Mouse (Mus musculus): ENCODE data around the gene Cnbd2. TPM values are rescaled to one million over a fixed set of nuclear protein-coding genes. Genes with fewer than 3 reads are reported as not detected.

Cnbd2 gene
- 7.8 and 8.0 TPM in 2 replicates for polyA plus RNA-seq (2014; fragmentation: Nextera tagmentation; extraction: Ambion mirVana)

- H3K4me2 ChIP-seq (ENCODE audit: low read depth, low read length), result peak within 1 kb of the TSS; percentile 91
- no peaks in the 10 kb centered on the region for H3K36me3 ChIP-seq (ENCODE audit: control insufficient read depth, insufficient read depth, low read length)
- H3K9ac ChIP-seq (replicated peaks; ENCODE audit: low read depth, low read length), result peak within 1 kb of the TSS; percentile 94
- no peaks in the 10 kb centered on the region for H3K27me3 ChIP-seq (ENCODE audit: control insufficient read depth, insufficient read depth, low read length)
- H3K27ac ChIP-seq (ENCODE audit: low read depth, low read length), result peak within 1 kb of the TSS; percentile 93
- peak; percentile 94 for ATAC-seq (ENCODE audit: low read depth)
- peak within 1 kb of the TSS; percentile 96 for H3K4me3 ChIP-seq (ENCODE audit: low read depth, low read length)
- H3K9me3 ChIP-seq (ENCODE audit: control insufficient read depth, low read length), result no peaks in the 10 kb centered on the region
- under 1% methylated on average over 46 of the region's 49 CpGs for WGBS
- 0 out of 2 replicates have a peak, but pooled peaks cover 2% of the 10 kb centered on the region for H3K4me1 ChIP-seq (ENCODE audit: control insufficient read depth, insufficient read depth, low read length)
These were observed at the start of gene Cnbd2, which contains the start of gene Scand1 for GRCm38 (mm10) chr2:156312297-156312897. Gene Cnbd2 (plus strand): TSS chr2:156312299. Gene Scand1 (minus strand): TSS chr2:156312704.

DNA sequence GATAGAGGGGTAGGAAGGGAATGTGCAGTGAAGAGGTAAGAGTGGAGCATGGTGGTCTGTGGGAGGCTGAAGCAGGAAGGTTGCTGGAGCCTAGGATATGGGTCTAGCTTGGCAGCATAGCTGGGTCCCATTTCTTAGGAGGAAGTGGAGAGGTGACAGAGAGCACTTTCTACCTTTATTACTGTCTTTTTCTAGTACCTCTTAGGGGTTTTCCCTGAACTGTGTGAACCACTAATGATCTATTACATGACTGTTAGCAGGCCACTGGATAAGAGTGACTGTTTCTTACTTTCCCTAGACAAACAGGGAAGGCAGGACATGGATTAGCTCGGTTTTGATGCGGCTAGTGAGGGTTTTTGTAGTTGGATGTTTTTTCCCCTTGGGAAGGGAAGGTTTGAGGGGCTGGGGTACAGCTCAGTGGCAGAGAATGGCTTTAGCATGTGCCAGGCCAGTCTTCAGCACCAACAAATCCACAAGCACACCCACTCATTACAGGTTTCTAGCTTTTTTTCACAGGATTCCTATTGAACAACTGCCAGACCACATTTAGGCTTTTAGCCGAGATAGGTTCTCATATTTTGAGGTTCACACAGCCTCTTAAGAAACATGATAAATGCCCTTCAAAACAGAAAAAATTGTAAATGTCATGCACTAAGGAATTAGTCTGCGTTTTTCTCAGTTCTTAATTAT, 48.8 kb upstream of the Cnbd2 start:
- H3K27me3 ChIP-seq (ENCODE audit: control insufficient read depth, insufficient read depth, low read length), result no peaks in the 10 kb centered on the region
- 93% methylated on average over 4 of the region's 4 CpGs for WGBS
- no peak overlapping the region for H3K27ac ChIP-seq (ENCODE audit: low read depth, low read length)
- H3K36me3 ChIP-seq (ENCODE audit: control insufficient read depth, insufficient read depth, low read length), result peaks cover 7% of the 10 kb centered on the region; the same call in 1 of the 2 replicates
- ATAC-seq (ENCODE audit: low read depth), result no peak
- no peak overlapping the region for H3K4me2 ChIP-seq (ENCODE audit: low read depth, low read length)
- no peaks in the 10 kb centered on the region for H3K4me1 ChIP-seq (ENCODE audit: control insufficient read depth, insufficient read depth, low read length)
- no peak overlapping the region for H3K4me3 ChIP-seq (ENCODE audit: low read depth, low read length)
- H3K9ac ChIP-seq (replicated peaks; ENCODE audit: low read depth, low read length), result no peak overlapping the region
- H3K9me3 ChIP-seq (ENCODE audit: control insufficient read depth, low read length), result no peaks in the 10 kb centered on the region

DNA sequence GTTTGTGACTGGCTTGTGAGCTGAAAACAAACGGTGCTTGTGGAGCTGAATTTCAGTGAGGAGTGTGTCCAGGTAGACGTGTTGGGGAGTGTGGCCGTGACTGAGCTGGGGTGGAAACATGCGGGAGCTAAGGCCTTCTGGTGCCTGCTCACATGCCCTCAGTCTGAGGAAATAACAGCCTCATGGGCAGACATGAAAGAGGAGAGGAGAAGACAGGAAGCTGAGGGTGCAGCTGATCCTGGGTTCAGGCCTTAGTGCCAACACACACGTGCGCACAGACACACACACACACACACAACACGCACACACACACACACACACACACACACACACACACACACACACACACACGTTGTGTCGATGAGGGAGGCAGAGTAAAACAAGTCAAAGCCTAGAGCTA, 44.5 kb upstream of the Cnbd2 start:
- Histone ChIP-seq H3K4me2 (ENCODE audit: low read depth, low read length) (no peak overlapping the region), H3K36me3 (ENCODE audit: control insufficient read depth, insufficient read depth, low read length) (peaks cover 6% of the 10 kb centered on the region), H3K4me1 (ENCODE audit: control insufficient read depth, insufficient read depth, low read length) (no peaks in the 10 kb centered on the region), H3K27ac (ENCODE audit: low read depth, low read length) (no peak overlapping the region), H3K27me3 (ENCODE audit: control insufficient read depth, insufficient read depth, low read length) (no peaks in the 10 kb centered on the region), H3K4me3 (ENCODE audit: low read depth, low read length) (no peak overlapping the region), H3K9ac (replicated peaks; ENCODE audit: low read depth, low read length) (no peak overlapping the region), H3K9me3 (ENCODE audit: control insufficient read depth, low read length) (no peaks in the 10 kb centered on the region)
- 94% methylated on average over 9 of the region's 9 CpGs for WGBS
- ATAC-seq (ENCODE audit: low read depth), result no peak

DNA sequence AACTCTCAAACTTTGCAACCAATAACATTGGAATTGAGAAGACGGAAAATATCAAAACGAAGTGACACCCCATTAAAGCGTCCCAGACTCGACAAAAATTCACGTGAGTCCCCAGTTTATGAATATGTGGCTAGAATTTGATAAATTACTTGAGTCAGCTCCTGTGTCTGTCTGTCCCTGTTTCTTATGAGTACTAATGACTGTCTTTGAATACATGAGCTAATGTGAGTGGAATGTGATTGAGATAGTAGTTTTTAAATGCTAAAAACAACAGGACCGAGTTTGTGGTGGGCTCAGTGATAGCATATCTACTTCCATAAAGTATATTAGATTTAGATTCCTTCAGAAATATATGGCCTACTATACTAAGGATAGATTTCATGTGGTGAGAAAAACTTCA, 39.5 kb upstream of the Cnbd2 start:
- ATAC-seq (ENCODE audit: low read depth), result no peak
- H3K9me3 ChIP-seq (ENCODE audit: control insufficient read depth, low read length), result no peaks in the 10 kb centered on the region
- no peaks in the 10 kb centered on the region for H3K4me1 ChIP-seq (ENCODE audit: control insufficient read depth, insufficient read depth, low read length)
- no peak overlapping the region for H3K27ac ChIP-seq (ENCODE audit: low read depth, low read length)
- H3K27me3 ChIP-seq (ENCODE audit: control insufficient read depth, insufficient read depth, low read length), result no peaks in the 10 kb centered on the region
- WGBS, result 94% methylated on average over 6 of the region's 6 CpGs
- no peak overlapping the region for H3K9ac ChIP-seq (replicated peaks; ENCODE audit: low read depth, low read length)
- H3K36me3 ChIP-seq (ENCODE audit: control insufficient read depth, insufficient read depth, low read length), result peaks cover 3% of the 10 kb centered on the region
- H3K4me3 ChIP-seq (ENCODE audit: low read depth, low read length), result no peak overlapping the region
- H3K4me2 ChIP-seq (ENCODE audit: low read depth, low read length), result no peak overlapping the region

GRCm38 (mm10) chr2:156278226-156279017, 33.7 kb upstream of the Cnbd2 start:
- ATAC-seq (ENCODE audit: low read depth), result peak; percentile 69; the same call in 1 of the 2 replicates
- Histone ChIP-seq H3K4me2 (ENCODE audit: low read depth, low read length) (no peak overlapping the region), H3K4me1 (ENCODE audit: control insufficient read depth, insufficient read depth, low read length) (no peaks in the 10 kb centered on the region), H3K27ac (ENCODE audit: low read depth, low read length) (no peak overlapping the region), H3K27me3 (ENCODE audit: control insufficient read depth, insufficient read depth, low read length) (no peaks in the 10 kb centered on the region), H3K9me3 (ENCODE audit: control insufficient read depth, low read length) (no peaks in the 10 kb centered on the region), H3K4me3 (ENCODE audit: low read depth, low read length) (no peak overlapping the region), H3K36me3 (ENCODE audit: control insufficient read depth, insufficient read depth, low read length) (peaks cover 6% of the 10 kb centered on the region; the same call in 1 of the 2 replicates), H3K9ac (replicated peaks; ENCODE audit: low read depth, low read length) (no peak overlapping the region)
- WGBS, result 71% methylated on average over 4 of the region's 4 CpGs

- ATAC-seq (ENCODE audit: low read depth), result no peak
- Histone ChIP-seq H3K4me1 (ENCODE audit: control insufficient read depth, insufficient read depth, low read length) (no peaks in the 10 kb centered on the region), H3K9ac (replicated peaks; ENCODE audit: low read depth, low read length) (no peak overlapping the region), H3K27ac (ENCODE audit: low read depth, low read length) (no peak overlapping the region), H3K36me3 (ENCODE audit: control insufficient read depth, insufficient read depth, low read length) (peaks cover 6% of the 10 kb centered on the region; the same call in 1 of the 2 replicates), H3K9me3 (ENCODE audit: control insufficient read depth, low read length) (no peaks in the 10 kb centered on the region), H3K4me2 (ENCODE audit: low read depth, low read length) (no peak overlapping the region), H3K4me3 (ENCODE audit: low read depth, low read length) (no peak overlapping the region), H3K27me3 (ENCODE audit: control insufficient read depth, insufficient read depth, low read length) (no peaks in the 10 kb centered on the region)
- WGBS, result 87% methylated on average over 4 of the region's 4 CpGs
These were observed 30.9 kb upstream of the Cnbd2 start for GRCm38 (mm10) chr2:156281227-156281626.

GRCm38 (mm10) chr2:156285161-156285560, 26.9 kb upstream of the Cnbd2 start:
- peaks cover under 1% of the 10 kb centered on the region; the same call in 1 of the 2 replicates for H3K36me3 ChIP-seq (ENCODE audit: control insufficient read depth, insufficient read depth, low read length)
- H3K9ac ChIP-seq (replicated peaks; ENCODE audit: low read depth, low read length), result no peak overlapping the region
- H3K27me3 ChIP-seq (ENCODE audit: control insufficient read depth, insufficient read depth, low read length), result no peaks in the 10 kb centered on the region
- H3K4me1 ChIP-seq (ENCODE audit: control insufficient read depth, insufficient read depth, low read length), result no peaks in the 10 kb centered on the region
- 91% methylated on average over 2 of the region's 2 CpGs for WGBS
- H3K9me3 ChIP-seq (ENCODE audit: control insufficient read depth, low read length), result no peaks in the 10 kb centered on the region
- H3K4me3 ChIP-seq (ENCODE audit: low read depth, low read length), result no peak overlapping the region
- no peak overlapping the region for H3K4me2 ChIP-seq (ENCODE audit: low read depth, low read length)
- ATAC-seq (ENCODE audit: low read depth), result no peak
- no peak overlapping the region for H3K27ac ChIP-seq (ENCODE audit: low read depth, low read length)

DNA sequence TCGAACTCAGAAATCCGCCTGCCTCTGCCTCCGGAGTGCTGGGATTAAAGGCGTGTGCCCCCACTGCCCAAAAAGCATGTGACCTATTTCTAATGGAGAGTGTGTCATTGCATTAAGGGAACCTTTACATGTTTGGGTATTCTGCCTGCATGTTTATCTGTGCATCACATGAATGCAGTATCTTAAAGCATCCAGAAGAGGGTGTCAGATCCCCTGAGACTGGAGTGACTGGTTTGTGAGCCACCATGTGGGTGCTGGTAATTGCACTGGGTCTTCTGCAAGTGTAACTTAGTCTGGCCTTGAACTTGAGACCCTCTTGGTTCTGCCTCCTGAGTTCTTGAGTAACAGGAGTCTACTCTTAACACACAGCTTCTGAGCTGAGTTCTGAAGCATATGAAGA, 25.4 kb upstream of the Cnbd2 start:
- WGBS, result 91% methylated on average over 4 of the region's 4 CpGs
- Histone ChIP-seq H3K4me2 (ENCODE audit: low read depth, low read length) (no peak overlapping the region), H3K4me1 (ENCODE audit: control insufficient read depth, insufficient read depth, low read length) (no peaks in the 10 kb centered on the region), H3K9me3 (ENCODE audit: control insufficient read depth, low read length) (no peaks in the 10 kb centered on the region), H3K27me3 (ENCODE audit: control insufficient read depth, insufficient read depth, low read length) (no peaks in the 10 kb centered on the region), H3K36me3 (ENCODE audit: control insufficient read depth, insufficient read depth, low read length) (peaks cover 4% of the 10 kb centered on the region), H3K27ac (ENCODE audit: low read depth, low read length) (no peak overlapping the region), H3K9ac (replicated peaks; ENCODE audit: low read depth, low read length) (no peak overlapping the region), H3K4me3 (ENCODE audit: low read depth, low read length) (no peak overlapping the region)
- ATAC-seq (ENCODE audit: low read depth), result no peak

- no peak for ATAC-seq (ENCODE audit: low read depth)
- Histone ChIP-seq H3K36me3 (ENCODE audit: control insufficient read depth, insufficient read depth, low read length) (peaks cover 4% of the 10 kb centered on the region), H3K9ac (replicated peaks; ENCODE audit: low read depth, low read length) (no peak overlapping the region), H3K27ac (ENCODE audit: low read depth, low read length) (no peak overlapping the region), H3K4me1 (ENCODE audit: control insufficient read depth, insufficient read depth, low read length) (no peaks in the 10 kb centered on the region), H3K9me3 (ENCODE audit: control insufficient read depth, low read length) (no peaks in the 10 kb centered on the region), H3K27me3 (ENCODE audit: control insufficient read depth, insufficient read depth, low read length) (no peaks in the 10 kb centered on the region), H3K4me3 (ENCODE audit: low read depth, low read length) (no peak overlapping the region), H3K4me2 (ENCODE audit: low read depth, low read length) (no peak overlapping the region)
- WGBS, result 94% methylated on average over 2 of the region's 2 CpGs
These were observed 23.9 kb upstream of the Cnbd2 start for GRCm38 (mm10) chr2:156288222-156288621.
